Mouse (Mus musculus): ENCODE data around the gene Prr5l.

DNA sequence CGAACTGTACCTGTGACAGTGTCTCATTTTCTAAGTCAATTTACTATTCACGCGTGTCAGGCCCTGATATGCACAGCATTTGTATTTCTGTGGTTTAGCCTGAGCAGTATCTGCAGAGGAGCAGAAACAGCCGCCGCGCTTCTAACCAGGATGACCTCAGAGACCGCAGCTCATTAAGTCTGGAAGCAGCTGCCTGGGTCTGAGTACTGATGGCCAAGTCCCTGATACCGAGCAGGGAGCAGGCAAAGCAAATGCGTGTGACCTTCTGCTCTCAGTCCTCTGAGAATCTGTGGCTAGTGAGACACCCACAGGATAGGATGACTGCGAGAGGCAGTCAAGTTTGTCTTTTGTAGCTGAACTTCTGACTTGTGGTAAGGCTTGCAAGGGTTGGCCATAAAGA, 120.4 kb downstream of the Prr5l start:
- TF ChIP-seq CTCF (IDR thresholded peaks at IDR 0.05) (no peak), EP300 (IDR thresholded peaks at IDR 0.05) (no peak)
